Mouse (Mus musculus): ENCODE data around the gene Eif4enif1. TPM values are rescaled to one million over a fixed set of nuclear protein-coding genes. Genes with fewer than 3 reads are reported as not detected.

Gene Eif4enif1
- polyA plus RNA-seq, 1 experiment = 33.4 TPM

DNA sequence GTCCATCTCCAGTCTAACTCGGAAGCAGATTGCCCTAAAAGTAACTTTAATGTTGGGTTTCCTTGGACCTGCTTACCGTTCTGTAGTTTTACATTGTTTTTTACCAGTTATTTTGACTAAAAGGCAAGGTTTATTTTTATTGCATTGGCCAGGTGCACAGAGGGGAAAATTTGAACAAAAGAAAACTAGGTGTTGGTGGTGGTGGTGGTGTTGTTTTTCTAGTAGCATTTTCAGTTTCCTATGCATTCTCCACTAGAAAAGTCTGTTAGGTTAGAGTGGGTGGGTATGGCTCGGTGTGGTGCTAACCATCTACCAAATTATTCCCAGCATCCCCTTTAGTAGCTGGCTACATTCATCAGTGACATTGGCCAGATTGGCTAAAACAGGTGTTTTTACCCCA lies 4.6 kb downstream of the Eif4enif1 start:
- Histone ChIP-seq H3K36me3 (ENCODE audit: control insufficient read depth, insufficient read depth, low read length) (peaks cover 31% of the 10 kb centered on the region), H3K27ac (ENCODE audit: insufficient read depth, low read depth, low read length) (peak overlapping the region; percentile 20; the same call in 1 of the 2 replicates), H3K4me3 (ENCODE audit: low read depth, low read length) (no peak overlapping the region), H3K4me1 (ENCODE audit: control insufficient read depth, insufficient read depth, insufficient read length, low read length) (no peaks in the 10 kb centered on the region; the same call in 1 of the 2 replicates), H3K27me3 (ENCODE audit: control insufficient read depth, insufficient read depth, low read length) (no peaks in the 10 kb centered on the region)
- WGBS = 92% methylated on average over 3 of the region's 3 CpGs
- TF ChIP-seq CTCF (IDR thresholded peaks at IDR 0.05; ENCODE audit: extremely low read depth, insufficient read length, insufficient replicate concordance, low read depth, low read length) = no peak
- TF ChIP-seq POLR2A (IDR thresholded peaks at IDR 0.05; ENCODE audit: low read depth, low read length) = no peak

DNA sequence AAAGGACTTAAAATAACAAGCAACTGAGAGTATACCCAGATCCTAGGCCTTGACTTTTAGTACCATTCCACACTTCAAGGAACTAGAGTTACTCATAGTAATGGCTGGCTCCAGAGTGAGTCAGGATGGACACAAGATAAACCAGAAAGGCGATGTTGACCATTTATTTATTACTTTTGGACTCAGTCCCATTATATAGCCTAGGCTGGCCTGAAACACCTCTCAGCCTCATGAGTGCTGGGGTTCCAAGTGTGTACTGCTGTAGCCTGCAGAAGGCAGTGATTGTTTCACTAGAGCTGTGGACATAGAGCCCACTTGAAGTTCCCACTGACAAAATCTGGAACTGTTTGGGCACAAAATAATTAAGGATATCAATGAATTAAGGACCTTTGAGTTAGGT lies 10.3 kb downstream of the Eif4enif1 start:
- Histone ChIP-seq H3K4me3 (ENCODE audit: low read depth, low read length) (no peak overlapping the region), H3K27ac (ENCODE audit: insufficient read depth, low read depth, low read length) (no peak overlapping the region), H3K4me1 (ENCODE audit: control insufficient read depth, insufficient read depth, insufficient read length, low read length) (no peaks in the 10 kb centered on the region; the same call in 1 of the 2 replicates), H3K27me3 (ENCODE audit: control insufficient read depth, insufficient read depth, low read length) (no peaks in the 10 kb centered on the region), H3K36me3 (ENCODE audit: control insufficient read depth, insufficient read depth, low read length) (peaks cover 50% of the 10 kb centered on the region)
- 27% methylated on average over 1 of the region's 1 CpGs for WGBS
- TF ChIP-seq CTCF (IDR thresholded peaks at IDR 0.05; ENCODE audit: extremely low read depth, insufficient read length, insufficient replicate concordance, low read depth, low read length) (no peak), POLR2A (IDR thresholded peaks at IDR 0.05; ENCODE audit: low read depth, low read length) (no peak)

GRCm38 (mm10) chr11:3223105-3223504 lies 20.9 kb downstream of the Eif4enif1 start:
- Histone ChIP-seq H3K27ac (ENCODE audit: insufficient read depth, low read depth, low read length) (no peak overlapping the region), H3K27me3 (ENCODE audit: control insufficient read depth, insufficient read depth, low read length) (no peaks in the 10 kb centered on the region), H3K4me1 (ENCODE audit: control insufficient read depth, insufficient read depth, insufficient read length, low read length) (no peaks in the 10 kb centered on the region), H3K4me3 (ENCODE audit: low read depth, low read length) (no peak overlapping the region), H3K36me3 (ENCODE audit: control insufficient read depth, insufficient read depth, low read length) (peaks cover 61% of the 10 kb centered on the region)
- no peak for TF ChIP-seq POLR2A (IDR thresholded peaks at IDR 0.05; ENCODE audit: low read depth, low read length)
- no peak for TF ChIP-seq CTCF (IDR thresholded peaks at IDR 0.05; ENCODE audit: extremely low read depth, insufficient read length, insufficient replicate concordance, low read depth, low read length)
- WGBS = 44% methylated on average over 5 of the region's 5 CpGs

- 96% methylated on average over 3 of the region's 3 CpGs for WGBS
- peaks cover 66% of the 10 kb centered on the region for H3K36me3 ChIP-seq (ENCODE audit: control insufficient read depth, insufficient read depth, low read length)
- TF ChIP-seq POLR2A (IDR thresholded peaks at IDR 0.05; ENCODE audit: low read depth, low read length) (no peak), CTCF (IDR thresholded peaks at IDR 0.05; ENCODE audit: extremely low read depth, insufficient read length, insufficient replicate concordance, low read depth, low read length) (no peak)
These were observed 24.9 kb downstream of the Eif4enif1 start for GRCm38 (mm10) chr11:3227113-3227512.

DNA sequence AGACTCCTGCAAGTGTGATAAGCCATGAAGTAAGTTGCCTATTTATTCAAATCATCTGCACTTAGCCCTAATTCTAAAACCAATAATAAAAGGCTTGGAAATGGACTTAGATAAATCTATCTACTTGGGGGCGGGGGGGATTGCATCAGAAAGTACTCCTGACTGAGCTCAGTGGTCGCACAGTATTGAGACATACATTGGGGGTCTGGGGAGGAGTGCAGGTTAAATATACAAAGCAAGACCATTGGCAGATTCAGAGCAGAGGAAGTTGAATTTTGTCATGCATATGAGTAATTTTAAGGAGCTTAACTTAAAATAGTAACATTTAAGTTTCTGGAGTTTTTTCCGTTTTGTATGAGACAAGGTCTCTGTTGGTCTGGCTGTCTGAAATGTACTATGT lies 30.1 kb downstream of the Eif4enif1 start:
- 64% methylated on average over 3 of the region's 3 CpGs for WGBS
- H3K27me3 ChIP-seq (ENCODE audit: control insufficient read depth, insufficient read depth, low read length) = no peaks in the 10 kb centered on the region
- no peaks in the 10 kb centered on the region for H3K4me1 ChIP-seq (ENCODE audit: control insufficient read depth, insufficient read depth, insufficient read length, low read length)
- H3K27ac ChIP-seq (ENCODE audit: insufficient read depth, low read depth, low read length) = no peak overlapping the region
- H3K36me3 ChIP-seq (ENCODE audit: control insufficient read depth, insufficient read depth, low read length) = peaks cover 52% of the 10 kb centered on the region
- no peak overlapping the region for H3K4me3 ChIP-seq (ENCODE audit: low read depth, low read length)
- no peak for TF ChIP-seq CTCF (IDR thresholded peaks at IDR 0.05; ENCODE audit: extremely low read depth, insufficient read length, insufficient replicate concordance, low read depth, low read length)

More at GRCm38 (mm10) chr11:3227113-3227512, 24.9 kb downstream of the Eif4enif1 start:
- H3K27ac ChIP-seq (ENCODE audit: insufficient read depth, low read depth, low read length) = no peak overlapping the region
- no peaks in the 10 kb centered on the region for H3K27me3 ChIP-seq (ENCODE audit: control insufficient read depth, insufficient read depth, low read length)
- no peaks in the 10 kb centered on the region for H3K4me1 ChIP-seq (ENCODE audit: control insufficient read depth, insufficient read depth, insufficient read length, low read length)
- H3K4me3 ChIP-seq (ENCODE audit: low read depth, low read length) = no peak overlapping the region

GRCm38 (mm10) chr11:3233704-3234103 lies 31.5 kb downstream of the Eif4enif1 start:
- Histone ChIP-seq H3K4me1 (ENCODE audit: control insufficient read depth, insufficient read depth, insufficient read length, low read length) (no peaks in the 10 kb centered on the region), H3K27me3 (ENCODE audit: control insufficient read depth, insufficient read depth, low read length) (no peaks in the 10 kb centered on the region), H3K4me3 (ENCODE audit: low read depth, low read length) (no peak overlapping the region), H3K36me3 (ENCODE audit: control insufficient read depth, insufficient read depth, low read length) (peaks cover 48% of the 10 kb centered on the region), H3K27ac (ENCODE audit: insufficient read depth, low read depth, low read length) (no peak overlapping the region)
- TF ChIP-seq CTCF (IDR thresholded peaks at IDR 0.05; ENCODE audit: extremely low read depth, insufficient read length, insufficient replicate concordance, low read depth, low read length) (no peak), POLR2A (IDR thresholded peaks at IDR 0.05; ENCODE audit: low read depth, low read length) (no peak)
- 90% methylated on average over 4 of the region's 4 CpGs for WGBS

DNA sequence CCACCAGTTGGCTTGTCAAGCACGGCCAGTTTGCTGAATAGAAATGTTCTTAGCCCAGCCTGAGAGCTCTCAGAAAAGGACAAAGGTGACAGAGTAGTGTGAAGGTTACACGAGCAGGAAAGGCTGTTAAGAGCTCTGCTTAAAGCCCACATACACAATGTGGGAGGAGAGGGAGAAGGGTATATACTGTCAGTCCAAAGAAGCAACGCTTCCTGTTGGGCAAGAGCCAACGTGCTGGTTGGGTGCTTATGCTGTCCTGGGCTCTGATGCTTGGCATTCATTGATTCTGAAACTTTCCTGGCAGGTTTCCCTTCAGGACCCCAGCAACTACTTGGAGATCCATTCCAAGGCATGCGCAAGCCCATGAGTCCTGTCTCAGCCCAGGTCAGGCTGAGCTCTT lies 33.1 kb downstream of the Eif4enif1 start:
- Histone ChIP-seq H3K4me3 (ENCODE audit: low read depth, low read length) (no peak overlapping the region), H3K27ac (ENCODE audit: insufficient read depth, low read depth, low read length) (no peak overlapping the region), H3K27me3 (ENCODE audit: control insufficient read depth, insufficient read depth, low read length) (no peaks in the 10 kb centered on the region), H3K36me3 (ENCODE audit: control insufficient read depth, insufficient read depth, low read length) (peaks cover 48% of the 10 kb centered on the region), H3K4me1 (ENCODE audit: control insufficient read depth, insufficient read depth, insufficient read length, low read length) (no peaks in the 10 kb centered on the region)
- WGBS = 41% methylated on average over 5 of the region's 5 CpGs
- TF ChIP-seq CTCF (IDR thresholded peaks at IDR 0.05; ENCODE audit: extremely low read depth, insufficient read length, insufficient replicate concordance, low read depth, low read length) = no peak
- TF ChIP-seq POLR2A (IDR thresholded peaks at IDR 0.05; ENCODE audit: low read depth, low read length) = no peak

Data from small intestine, adult 2 months (tissue).